Mouse (Mus musculus) myocyte (in vitro differentiated cells): ENCODE measurements around the gene Ndufa7. TPM values are rescaled to one million over a fixed set of nuclear protein-coding genes. Genes with fewer than 3 reads are reported as not detected.

ENCODE experiments used
- H3K27me3 ChIP-seq: one replicate; pipeline ENCODE4 v1.6.1; 2011; ENCODE audit not compliant: control insufficient read depth, insufficient read depth, insufficient read length
- H3K36me3 ChIP-seq: one replicate; pipeline ENCODE4 v1.6.1; 2011; ENCODE audit not compliant: control insufficient read depth, insufficient read depth
- H3K4me2 ChIP-seq: one replicate; pipeline ENCODE4 v1.6.1; 2011; ENCODE audit warnings: low read depth, control low read depth
- H3K4me3 ChIP-seq: one replicate; pipeline ENCODE4 v1.5.1; 2011; ENCODE audit warnings: mild to moderate bottlenecking, control low read depth, moderate library complexity
- H3K79me2 ChIP-seq: one replicate; pipeline ENCODE4 v1.6.1; 2011; ENCODE audit not compliant: control insufficient read depth, insufficient read depth
- H3ac ChIP-seq: one replicate; pipeline ENCODE4 v1.6.1; 2011; ENCODE audit not compliant: control insufficient read depth, insufficient read length
- CEBPB ChIP-seq: IDR thresholded peaks from 2 replicates; pipeline ENCODE4 v1.6.1; 2011; ENCODE audit warnings: mild to moderate bottlenecking, moderate library complexity; ENCODE audit not compliant: poor library complexity, insufficient read depth, severe bottlenecking
- E2F4 ChIP-seq: IDR thresholded peaks from one replicate; pipeline ENCODE4 v1.6.1; 2011; ENCODE audit warnings: mild to moderate bottlenecking, control low read depth, moderate library complexity; ENCODE audit not compliant: insufficient read depth
- MAX ChIP-seq: IDR thresholded peaks from one replicate; pipeline ENCODE4 v1.6.1; 2011; ENCODE audit warnings: low read depth, mild to moderate bottlenecking, control low read depth
- MYOD1 ChIP-seq, 3 experiments: IDR thresholded peaks; one replicate each; pipeline ENCODE4 v1.6.1; 2011; ENCODE audit warnings: control low read depth in 2 of 3, low read depth in 2 of 3, mild to moderate bottlenecking in 2 of 3, moderate library complexity in 1 of 3; ENCODE audit not compliant: insufficient read length in 2 of 3, control insufficient read depth in 1 of 3
- MYOG ChIP-seq, 3 experiments: IDR thresholded peaks; one replicate each; pipeline ENCODE4 v1.6.1; 2011; ENCODE audit warnings: control low read depth in 2 of 3, low read depth in 2 of 3, mild to moderate bottlenecking in 2 of 3; ENCODE audit not compliant: insufficient read length in 2 of 3, control insufficient read depth in 1 of 3, insufficient read depth in 1 of 3
- POLR2A ChIP-seq: IDR thresholded peaks from one replicate; pipeline ENCODE4 v1.6.1; 2011; ENCODE audit warnings: low read depth, mild to moderate bottlenecking, control low read depth, moderate library complexity; ENCODE audit not compliant: insufficient read length
- POLR2AphosphoS2 ChIP-seq: IDR thresholded peaks from one replicate; pipeline ENCODE4 v1.6.1; 2011; ENCODE audit warnings: low read depth, control low read depth; ENCODE audit not compliant: insufficient read length
- REST ChIP-seq: IDR thresholded peaks from one replicate; pipeline ENCODE4 v1.6.1; 2011; ENCODE audit warnings: mild to moderate bottlenecking, control low read depth, moderate library complexity; ENCODE audit not compliant: insufficient read depth, insufficient read length
- SRF ChIP-seq: IDR thresholded peaks from one replicate; pipeline ENCODE4 v1.6.1; 2011; ENCODE audit warnings: low read depth; ENCODE audit not compliant: control insufficient read depth, insufficient read length
- TCF12 ChIP-seq: IDR thresholded peaks from one replicate; pipeline ENCODE4 v1.6.1; 2011; ENCODE audit warnings: mild to moderate bottlenecking, control low read depth; ENCODE audit not compliant: poor library complexity, insufficient read depth, severe bottlenecking
- TCF3 ChIP-seq: IDR thresholded peaks from one replicate; pipeline ENCODE4 v1.6.1; 2011; ENCODE audit warnings: low read depth, control low read depth; ENCODE audit not compliant: insufficient read length
- USF1 ChIP-seq: IDR thresholded peaks from one replicate; pipeline ENCODE4 v1.6.1; 2011; ENCODE audit warnings: low read depth, mild to moderate bottlenecking, control low read depth, moderate library complexity
- polyA plus RNA-seq: library from polyadenylated mRNA; unstranded; fragments of >200 nt; fragmentation: generic; extraction: Trizol; gene quantifications from one replicate; pipeline ENCODE4 v1.2.1, GENCODE M21; 2012; ENCODE audit warnings: missing spikeins

Ndufa7 gene
- polyA plus RNA-seq, 1 experiment, result 614 TPM

DNA sequence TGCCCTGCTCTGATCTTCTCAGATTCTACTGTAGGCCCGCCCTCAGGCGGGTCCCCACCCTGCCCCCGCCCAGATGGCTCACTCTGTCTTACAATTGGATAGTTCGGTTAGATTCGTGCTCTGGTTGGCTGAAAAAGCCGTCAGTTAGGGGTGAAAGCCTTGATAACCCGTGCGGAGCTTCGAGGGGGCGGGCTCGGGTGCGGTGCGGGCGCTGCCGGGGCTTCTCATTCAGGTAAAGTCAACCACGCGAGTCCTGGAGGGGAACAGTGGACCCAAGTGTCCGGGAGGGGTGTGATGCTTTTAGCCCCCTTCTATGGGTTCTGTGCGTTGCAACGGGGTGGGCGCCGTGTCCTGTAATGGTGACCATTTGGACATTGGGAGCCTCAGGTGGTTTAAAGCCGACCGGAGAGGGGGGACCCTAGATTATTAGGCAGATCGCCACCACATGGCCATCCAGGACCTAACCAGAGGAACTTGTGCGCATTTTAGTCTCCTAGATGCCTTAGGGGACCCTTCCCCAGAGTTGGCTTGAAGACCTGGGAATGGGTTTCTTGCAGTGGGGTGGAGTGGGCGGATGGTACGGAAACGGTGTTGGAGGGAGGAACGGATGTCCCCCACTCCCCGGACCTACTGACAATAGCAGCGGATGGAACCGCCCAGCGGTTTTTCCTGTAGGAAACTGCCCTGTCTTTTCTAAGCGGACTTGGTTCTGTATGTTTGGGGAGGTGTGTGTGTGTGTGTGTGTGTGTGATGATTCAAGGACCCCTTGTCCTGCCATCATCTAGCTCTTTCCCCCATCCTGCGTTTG is 13.8 kb upstream of the Ndufa7 start, which contains the start of gene Kank3:
Kank3 (plus strand) TSS at position 186 of the 808 bp plus-strand sequence.
- TF ChIP-seq TCF12, result no peak
- no peak for TF ChIP-seq TCF3
- no peak for TF ChIP-seq POLR2AphosphoS2
- no peak for TF ChIP-seq SRF
- TF ChIP-seq E2F4, result no peak
- no peak for TF ChIP-seq MYOG (IDR thresholded peaks at IDR 0.05; ENCODE audit: control insufficient read depth in 1 of 3, insufficient read depth in 1 of 3, insufficient read length in 2 of 3, low read depth in 2 of 3)
- TF ChIP-seq MYOD1 (IDR thresholded peaks at IDR 0.05; ENCODE audit: control insufficient read depth in 1 of 3, insufficient read length in 2 of 3, low read depth in 2 of 3), result no peak
- TF ChIP-seq MAX, result no peak
- no peak for TF ChIP-seq REST
- no peak for TF ChIP-seq USF1
- no peak for TF ChIP-seq CEBPB
- TF ChIP-seq POLR2A, result no peak
- H3K27me3 ChIP-seq, result no peaks in the 10 kb centered on the region

DNA sequence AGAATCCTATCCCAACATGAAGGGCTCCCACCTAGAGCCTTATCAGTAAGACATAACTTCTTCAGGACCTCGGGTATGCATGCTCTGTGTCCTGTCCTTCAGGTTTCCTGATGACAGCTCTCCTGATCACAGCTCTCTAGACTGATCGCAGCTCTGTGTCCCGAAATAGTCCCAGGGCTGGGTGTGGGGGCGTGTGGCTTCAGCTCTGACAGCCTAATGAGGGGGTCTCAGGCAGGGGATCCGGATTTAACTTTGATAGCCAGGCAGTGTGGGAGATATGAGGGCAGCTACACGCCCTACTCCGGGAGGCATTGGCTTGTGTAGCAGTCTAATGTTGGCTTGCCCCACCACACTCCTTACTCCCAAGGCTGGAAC is 13.2 kb upstream of the Ndufa7 start:
- no peak for TF ChIP-seq POLR2A
- no peak for TF ChIP-seq MYOG (IDR thresholded peaks at IDR 0.05; ENCODE audit: control insufficient read depth in 1 of 3, insufficient read depth in 1 of 3, insufficient read length in 2 of 3, low read depth in 2 of 3)
- TF ChIP-seq E2F4, result no peak
- no peak for TF ChIP-seq USF1
- no peak for TF ChIP-seq MAX
- no peak for TF ChIP-seq REST
- TF ChIP-seq TCF3, result no peak
- no peak for TF ChIP-seq MYOD1 (IDR thresholded peaks at IDR 0.05; ENCODE audit: control insufficient read depth in 1 of 3, insufficient read length in 2 of 3, low read depth in 2 of 3)
- TF ChIP-seq SRF, result no peak
- TF ChIP-seq POLR2AphosphoS2, result no peak
- TF ChIP-seq TCF12, result no peak
- no peak for TF ChIP-seq CEBPB
- Histone ChIP-seq H3K4me3 (peak overlapping the region; percentile 33), H3K36me3 (no peaks in the 10 kb centered on the region), H3K4me2 (peak overlapping the region; percentile 99), H3K27me3 (no peaks in the 10 kb centered on the region), H3K79me2 (no peaks in the 10 kb centered on the region), H3ac (no peak overlapping the region)

More for the DNA sequence above, 13.8 kb upstream of the Ndufa7 start, which contains the start of gene Kank3:
- H3K79me2 ChIP-seq, result no peaks in the 10 kb centered on the region
- H3K36me3 ChIP-seq, result no peaks in the 10 kb centered on the region
- H3K4me3 ChIP-seq, result peak within 1 kb of the TSS; percentile 33
- peak within 1 kb of the TSS; percentile 99 for H3K4me2 ChIP-seq
- H3ac ChIP-seq, result no peak within 1 kb of the TSS

DNA sequence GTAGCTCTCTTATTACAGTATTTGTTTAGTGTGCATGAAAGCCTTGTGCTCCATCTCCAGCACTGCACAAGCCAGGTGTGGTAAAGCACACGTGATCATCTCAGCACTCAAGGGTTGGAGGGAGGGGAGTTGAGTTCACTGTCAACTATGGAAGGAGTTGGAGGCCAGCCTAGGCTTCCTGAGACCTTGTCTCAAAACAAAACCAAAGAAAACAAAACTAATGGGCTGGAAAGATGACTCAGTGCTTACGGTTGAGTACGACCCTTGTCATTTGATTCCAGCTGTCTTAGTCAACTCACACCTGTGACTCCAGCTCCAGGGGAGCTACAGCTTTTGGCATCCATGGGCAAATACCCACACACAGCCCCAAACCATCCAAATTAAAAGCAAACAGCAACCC is 11.9 kb upstream of the Ndufa7 start:
- Histone ChIP-seq H3K27me3 (no peaks in the 10 kb centered on the region), H3ac (no peak overlapping the region), H3K4me2 (peak overlapping the region; percentile 34), H3K36me3 (no peaks in the 10 kb centered on the region), H3K79me2 (no peaks in the 10 kb centered on the region), H3K4me3 (no peak overlapping the region)
- TF ChIP-seq USF1 (peak; percentile 74), TCF12 (no peak), POLR2A (no peak), E2F4 (no peak), CEBPB (no peak), TCF3 (no peak), MYOD1 (IDR thresholded peaks at IDR 0.05; ENCODE audit: control insufficient read depth in 1 of 3, insufficient read length in 2 of 3, low read depth in 2 of 3) (peak in 1 of 3 experiments; percentile 57), MYOG (IDR thresholded peaks at IDR 0.05; ENCODE audit: control insufficient read depth in 1 of 3, insufficient read depth in 1 of 3, insufficient read length in 2 of 3, low read depth in 2 of 3) (no peak)

DNA sequence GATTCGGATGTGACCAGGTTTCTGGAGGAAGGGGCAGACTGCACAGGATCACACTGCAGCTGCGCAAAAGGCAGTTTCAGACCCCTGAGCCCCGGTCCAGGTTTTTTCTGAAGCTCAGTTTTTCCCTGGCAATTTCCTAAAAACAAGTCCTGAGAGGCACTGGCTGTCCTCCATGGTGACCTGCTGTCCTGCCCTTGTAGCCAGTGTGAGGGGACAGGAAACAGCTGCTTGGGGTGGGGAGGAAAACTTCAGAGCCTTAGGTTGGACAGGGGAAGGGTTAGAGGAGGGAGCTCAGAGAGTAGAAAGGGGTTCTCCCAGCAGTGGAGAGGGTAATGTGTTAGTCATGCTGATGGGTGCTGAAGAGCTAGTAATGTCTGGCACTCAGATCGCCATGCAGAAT is 11.4 kb upstream of the Ndufa7 start:
- no peaks in the 10 kb centered on the region for H3K36me3 ChIP-seq
- H3K27me3 ChIP-seq, result no peaks in the 10 kb centered on the region
- H3ac ChIP-seq, result no peak overlapping the region
- no peaks in the 10 kb centered on the region for H3K79me2 ChIP-seq
- peak overlapping the region; percentile 34 for H3K4me2 ChIP-seq
- H3K4me3 ChIP-seq, result no peak overlapping the region
- TF ChIP-seq MYOG (IDR thresholded peaks at IDR 0.05; ENCODE audit: control insufficient read depth in 1 of 3, insufficient read depth in 1 of 3, insufficient read length in 2 of 3, low read depth in 2 of 3) (no peak), TCF3 (no peak), MYOD1 (IDR thresholded peaks at IDR 0.05; ENCODE audit: control insufficient read depth in 1 of 3, insufficient read length in 2 of 3, low read depth in 2 of 3) (peak in 1 of 3 experiments; percentile 21)

- no peak overlapping the region for H3ac ChIP-seq
- H3K4me3 ChIP-seq, result no peak overlapping the region
- no peak overlapping the region for H3K4me2 ChIP-seq
- no peaks in the 10 kb centered on the region for H3K79me2 ChIP-seq
- H3K36me3 ChIP-seq, result no peaks in the 10 kb centered on the region
- H3K27me3 ChIP-seq, result no peaks in the 10 kb centered on the region
- TF ChIP-seq CEBPB (no peak), MYOG (IDR thresholded peaks at IDR 0.05; ENCODE audit: control insufficient read depth in 1 of 3, insufficient read depth in 1 of 3, insufficient read length in 2 of 3, low read depth in 2 of 3) (no peak), MAX (no peak), USF1 (no peak), E2F4 (no peak), TCF3 (no peak), POLR2AphosphoS2 (no peak), TCF12 (no peak), REST (no peak), POLR2A (no peak), SRF (no peak), MYOD1 (IDR thresholded peaks at IDR 0.05; ENCODE audit: control insufficient read depth in 1 of 3, insufficient read length in 2 of 3, low read depth in 2 of 3) (no peak)
These were observed 9.0 kb upstream of the Ndufa7 start for GRCm38 (mm10) chr17:33815399-33815798.
